Mouse (Mus musculus) embryonic stem cell, embryonic (primary cell): ENCODE data around the gene Zcchc4.

Experiments
- CTCF ChIA-PET, 4 experiments: fragments of 300-600 bp in 2 of 4; fragments of 350-600 bp in 2 of 4; sonication (Branson Sonifier 250); formaldehyde crosslinking; loops; one replicate each; lab custom pipeline; 2022; ENCODE audit warnings: inconsistent platforms in 2 of 4; lab: Charles Lee
- POLR2A ChIA-PET, 4 experiments: fragments of 300-600 bp in 2 of 4; fragments of 350-600 bp in 2 of 4; sonication (Branson Sonifier 250); formaldehyde crosslinking; loops; one replicate each; lab custom pipeline; 2022; ENCODE audit warnings: antibody characterized with exemption in 4 of 4, inconsistent platforms in 1 of 4; lab: Charles Lee

Gene Zcchc4

DNA sequence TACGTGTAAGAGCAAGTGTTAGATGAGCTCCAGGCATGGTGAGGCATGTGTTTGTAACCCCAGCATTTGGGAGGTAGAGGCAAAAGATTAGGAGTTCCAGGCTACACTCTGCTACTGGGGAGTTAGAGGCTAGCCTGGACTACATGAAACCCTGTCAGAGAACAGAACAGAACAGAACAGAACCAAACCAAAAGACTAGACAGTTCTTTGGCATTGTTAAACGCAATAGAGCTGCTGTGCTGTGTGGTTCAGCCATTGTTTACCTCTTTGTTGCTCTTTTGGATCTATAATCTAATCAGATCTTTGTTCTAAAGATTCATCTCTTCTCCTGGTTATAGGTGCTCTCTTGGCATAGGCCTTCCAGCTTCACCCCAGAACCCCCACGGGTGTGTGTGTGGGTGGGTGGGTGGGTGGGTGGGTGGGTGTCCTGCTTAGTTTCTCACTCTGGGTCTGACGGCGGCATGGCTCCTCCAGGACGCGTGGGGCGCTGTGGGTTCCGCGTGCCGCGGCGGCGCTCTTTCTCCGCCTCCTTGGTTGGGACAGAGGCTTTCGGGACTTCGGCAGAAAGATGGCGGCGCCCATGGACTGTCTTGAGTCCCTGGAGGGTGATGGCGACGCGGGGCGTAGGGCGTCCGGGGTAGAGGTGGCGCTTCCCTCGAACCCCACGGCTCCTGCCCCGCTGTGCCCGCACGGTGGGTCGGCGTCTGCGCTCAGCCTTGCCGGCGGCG is 7.5 kb downstream of the Zcchc4 start:
- ChIA-PET CTCF (interaction anchor here in 2 of 4 experiments (0.6 to 1.1 kb wide), 3 partner anchors 11 to 542 kb away, joined by 3 to 12 read pairs (median 5); no protein-coding TSS in a partner anchor), POLR2A (interaction anchor here in 3 of 4 experiments (0.5 to 2.1 kb wide), 16 partner anchors 9 to 1181 kb away, joined by 3 to 7 read pairs (median 4); partner anchors contain the start of genes Anapc4 (in 2 of the 3), Dhx15 (in 1 of the 3) and Pi4k2b (in 1 of the 3))

DNA sequence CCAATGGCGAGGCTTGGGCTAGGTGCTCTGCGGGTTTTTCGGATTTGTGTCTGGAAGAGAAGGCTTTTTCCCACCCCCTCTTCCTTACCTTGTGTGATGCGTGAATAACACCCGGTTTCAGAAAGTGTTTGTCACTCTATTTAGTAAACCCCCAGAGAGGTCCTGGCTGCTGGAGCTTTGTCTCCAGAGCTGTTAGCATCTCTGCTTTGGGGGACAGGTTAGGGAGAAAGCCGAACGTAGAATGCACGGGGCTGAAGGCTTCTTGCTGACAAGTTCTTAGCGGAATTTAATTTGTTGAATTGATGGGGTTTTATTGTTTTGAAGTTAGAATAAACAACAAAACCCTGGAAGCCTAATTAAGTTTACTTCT is 8.0 kb downstream of the Zcchc4 start:
- CTCF ChIA-PET: interaction anchor here in 2 of 4 experiments (0.9 to 1.1 kb wide), 2 partner anchors 11 to 49 kb away, joined by 3 to 5 read pairs; no protein-coding TSS in a partner anchor

DNA sequence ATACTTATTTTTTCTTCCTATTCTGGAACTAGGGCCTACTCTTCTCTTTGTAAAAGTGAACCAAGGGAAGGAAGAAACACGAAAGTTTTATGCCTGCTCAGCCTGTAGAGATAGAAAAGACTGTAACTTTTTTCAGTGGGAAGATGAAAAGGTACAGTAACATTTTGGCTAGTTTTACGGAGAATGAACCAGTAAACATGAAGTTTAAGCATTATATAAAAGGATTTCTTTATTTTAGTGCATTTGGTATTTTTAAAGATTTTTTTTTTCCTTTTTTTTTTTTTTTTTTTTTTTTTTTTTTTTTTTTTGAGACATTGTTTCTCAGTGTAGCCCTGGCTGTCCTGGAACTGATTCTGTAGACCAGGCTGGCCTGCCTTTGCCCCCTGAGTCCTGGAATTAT is 8.7 kb downstream of the Zcchc4 start:
- ChIA-PET CTCF (no interaction called here), POLR2A (interaction anchor here in 3 of 4 experiments (1.0 to 2.1 kb wide), 7 partner anchors 8 to 593 kb away, joined by 3 to 6 read pairs (median 4); partner anchors contain the start of genes Anapc4 (in 1 of the 3) and Dhx15 (in 1 of the 3))

More for the DNA sequence above, 8.0 kb downstream of the Zcchc4 start:
- POLR2A ChIA-PET: interaction anchor here (0.6 to 2.1 kb wide), 14 partner anchors 9 to 1180 kb away, joined by 3 to 7 read pairs (median 4); partner anchors contain the start of genes Anapc4 (in 2 of the 4), Dhx15 (in 1 of the 4) and Pi4k2b (in 1 of the 4)

DNA sequence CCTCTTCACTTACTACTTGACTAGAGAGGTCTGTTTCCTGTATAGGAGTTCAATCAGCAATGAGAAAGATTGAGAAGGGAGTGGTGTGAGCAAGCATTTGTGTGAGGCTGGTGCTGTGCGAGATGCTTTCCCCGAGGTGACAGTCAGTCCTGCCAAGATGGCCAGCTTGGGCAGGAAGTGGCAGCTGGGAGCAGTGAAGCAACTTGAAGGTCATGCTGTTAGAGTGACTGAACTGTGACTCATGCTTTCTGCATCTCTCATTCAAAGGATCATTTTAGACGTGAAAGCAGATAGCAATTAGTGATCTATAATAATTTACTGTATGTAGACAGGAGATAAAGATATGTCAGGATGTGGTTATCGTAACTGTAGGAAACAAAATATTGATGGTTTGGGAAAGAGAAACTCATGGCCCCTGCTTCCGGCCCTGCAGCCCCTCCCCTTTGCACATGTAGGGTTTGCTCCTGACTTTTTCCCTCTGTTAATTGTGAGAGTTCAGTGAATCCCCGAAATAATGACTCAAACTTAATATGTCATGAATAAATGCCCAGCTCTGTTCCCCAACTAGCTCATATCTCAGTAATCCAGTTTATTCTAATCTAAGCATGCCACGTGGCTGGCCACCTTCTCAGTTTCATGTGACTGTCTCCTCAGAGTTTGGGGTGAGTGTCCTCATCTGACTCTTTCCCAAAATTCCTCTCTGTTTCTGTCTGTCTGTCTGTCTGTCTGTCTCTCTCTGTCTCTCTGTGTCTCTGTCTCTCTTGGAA is 11.5 kb downstream of the Zcchc4 start:
- POLR2A ChIA-PET: interaction anchor here in 1 of 4 experiments (1.0 kb wide), 1 partner anchor 596 kb away, joined by 3 read pairs; the partner anchor contains the start of gene Dhx15
- CTCF ChIA-PET: no interaction called here

DNA sequence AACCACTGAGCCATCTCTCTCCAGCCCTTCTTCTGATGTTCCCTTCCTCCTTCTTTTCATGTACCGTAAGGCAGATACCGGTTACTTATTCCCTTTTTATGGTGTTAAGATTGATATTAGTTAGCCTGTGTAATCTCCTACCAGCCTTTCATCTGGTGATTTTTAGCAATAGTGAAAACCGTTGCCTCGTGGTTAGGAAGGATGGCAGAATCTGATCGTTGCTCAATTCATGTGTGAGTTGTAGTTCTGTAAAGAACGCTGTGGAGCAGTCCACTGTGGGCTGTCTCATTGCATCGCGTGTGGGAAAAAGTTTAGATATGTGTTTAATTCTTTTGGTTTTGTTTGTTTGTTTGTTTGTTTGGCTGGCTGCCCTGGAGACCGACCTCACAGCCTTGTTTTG is 18.0 kb downstream of the Zcchc4 start:
- ChIA-PET POLR2A (interaction anchor here in 2 of 4 experiments (0.6 to 1.7 kb wide), 7 partner anchors 10 to 808 kb away, joined by 3 to 6 read pairs (median 5); partner anchors contain the start of gene Anapc4 (in 1 of the 2)), CTCF (interaction anchor here in 1 of 4 experiments (1.1 kb wide), 1 partner anchor 10 kb away, joined by 3 read pairs; no protein-coding TSS in a partner anchor)

DNA sequence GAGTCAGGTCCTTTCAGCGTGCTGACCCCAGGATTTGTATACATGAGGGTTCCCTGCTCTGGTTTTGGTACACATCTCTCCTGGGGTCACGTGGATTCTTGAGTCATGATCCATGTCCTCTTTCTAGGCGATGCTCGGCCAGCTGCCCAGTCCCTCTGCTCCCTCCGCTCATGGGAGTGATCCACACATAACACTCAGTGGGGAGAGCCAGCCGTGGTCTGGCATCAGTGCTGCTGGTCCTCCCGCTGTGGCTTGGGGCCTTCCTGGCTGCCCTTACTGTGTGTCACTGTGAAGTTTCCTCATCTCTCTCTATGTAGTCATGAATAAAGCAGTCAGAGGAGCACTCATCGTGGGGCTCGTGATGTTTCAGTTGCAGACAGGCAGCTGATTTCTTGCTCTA is 18.9 kb downstream of the Zcchc4 start:
- CTCF ChIA-PET: interaction anchor here in 1 of 4 experiments (1.1 kb wide), 1 partner anchor 11 kb away, joined by 3 read pairs; no protein-coding TSS in a partner anchor

DNA sequence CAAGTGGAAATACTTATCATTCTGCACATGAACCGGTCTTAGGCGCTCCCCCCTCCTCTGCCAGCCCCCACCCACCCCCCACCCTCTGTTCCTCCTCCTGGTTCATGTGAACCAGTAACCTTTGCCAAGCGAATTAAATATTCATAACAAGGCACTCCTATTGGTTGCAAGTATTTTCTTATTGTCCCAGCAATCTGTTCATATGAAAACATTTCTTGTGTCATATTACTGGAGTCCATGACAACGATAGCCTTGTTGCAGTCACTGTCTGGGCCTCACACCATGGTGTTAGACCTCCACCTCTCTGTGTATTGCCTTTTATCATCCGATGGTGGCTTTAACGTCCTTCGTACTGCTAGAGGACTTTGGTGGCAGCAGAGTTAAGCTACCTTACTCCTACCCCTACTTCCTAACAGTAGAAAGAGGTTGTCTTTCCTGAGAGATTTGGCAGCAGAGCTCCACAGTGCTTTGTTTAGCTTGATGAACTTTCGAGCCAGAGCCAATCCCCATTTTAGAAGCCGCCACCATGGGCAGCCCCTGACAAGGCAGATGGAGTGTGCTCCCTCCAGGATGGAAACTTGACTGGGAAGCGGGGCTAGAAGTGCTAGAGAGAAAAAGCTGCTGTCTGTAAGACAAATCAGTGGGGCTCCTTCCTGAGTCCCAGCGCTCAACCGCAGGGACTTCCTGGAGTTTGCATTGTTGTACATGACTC is 24.2 kb downstream of the Zcchc4 start:
- CTCF ChIA-PET: no interaction called here

More for the DNA sequence above, 18.9 kb downstream of the Zcchc4 start:
- POLR2A ChIA-PET: interaction anchor here in 2 of 4 experiments (0.6 to 1.7 kb wide), 7 partner anchors 11 to 420 kb away, joined by 3 to 6 read pairs (median 5); partner anchors contain the start of gene Sel1l3 (in 1 of the 2)

DNA sequence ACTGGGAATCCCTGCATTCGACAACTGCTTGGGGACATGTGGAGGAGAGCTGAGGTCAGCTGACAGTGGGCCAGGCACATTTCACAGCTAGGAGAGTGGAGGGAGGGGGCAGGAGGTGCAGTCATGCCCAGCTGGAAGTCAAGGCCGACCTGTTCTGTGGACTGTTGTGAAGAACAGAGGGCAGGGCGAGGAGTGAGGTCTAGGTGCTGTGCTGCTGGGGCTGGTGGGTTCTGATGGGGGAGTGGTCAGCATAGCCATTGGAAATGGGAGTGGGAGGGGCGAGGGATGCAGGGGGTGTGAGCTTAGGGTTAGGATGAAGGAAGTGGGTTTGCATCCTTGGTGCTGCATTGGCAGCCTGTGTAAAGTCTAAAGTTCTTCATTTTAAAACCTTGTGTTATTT is 30.6 kb downstream of the Zcchc4 start:
- POLR2A ChIA-PET: interaction anchor here in 2 of 4 experiments (0.5 to 1.5 kb wide), 6 partner anchors 12 to 28 kb away, joined by 3 to 4 read pairs (median 3); partner anchors contain the start of gene Anapc4 (in 1 of the 2)
- CTCF ChIA-PET: interaction anchor here in 1 of 4 experiments (0.6 to 1.2 kb wide), 2 partner anchors 16 to 1303 kb away, joined by 3 to 5 read pairs; no protein-coding TSS in a partner anchor

More for the DNA sequence above, 24.2 kb downstream of the Zcchc4 start:
- POLR2A ChIA-PET: interaction anchor here in 1 of 4 experiments (0.6 to 2.1 kb wide), 3 partner anchors 10 to 482 kb away, joined by 3 to 4 read pairs (median 3); no protein-coding TSS in a partner anchor

DNA sequence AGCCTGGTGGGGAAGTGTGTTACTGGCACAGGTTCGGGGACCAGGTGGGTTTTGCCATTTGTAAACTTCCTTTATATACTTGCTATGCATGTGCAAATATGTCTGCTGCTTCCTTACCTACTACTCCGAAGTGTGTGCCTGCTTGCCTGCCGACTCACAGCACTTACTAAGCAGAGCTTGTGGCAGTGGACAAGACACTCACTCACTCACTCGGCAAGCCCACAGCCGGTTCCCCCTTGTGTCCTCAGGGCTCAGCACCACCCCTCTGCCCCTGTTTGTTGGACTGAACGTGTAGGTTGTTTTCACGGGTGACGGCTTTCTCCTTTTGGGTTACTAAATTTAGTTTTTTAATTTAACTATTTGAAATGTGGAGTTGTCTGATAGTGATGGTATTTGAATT is 31.1 kb downstream of the Zcchc4 start:
- ChIA-PET POLR2A (interaction anchor here in 2 of 4 experiments (0.5 to 1.1 kb wide), 3 partner anchors 15 to 23 kb away, joined by 3 read pairs; no protein-coding TSS in a partner anchor), CTCF (interaction anchor here in 1 of 4 experiments (0.6 to 1.2 kb wide), 2 partner anchors 15 to 1304 kb away, joined by 3 to 5 read pairs; no protein-coding TSS in a partner anchor)

DNA sequence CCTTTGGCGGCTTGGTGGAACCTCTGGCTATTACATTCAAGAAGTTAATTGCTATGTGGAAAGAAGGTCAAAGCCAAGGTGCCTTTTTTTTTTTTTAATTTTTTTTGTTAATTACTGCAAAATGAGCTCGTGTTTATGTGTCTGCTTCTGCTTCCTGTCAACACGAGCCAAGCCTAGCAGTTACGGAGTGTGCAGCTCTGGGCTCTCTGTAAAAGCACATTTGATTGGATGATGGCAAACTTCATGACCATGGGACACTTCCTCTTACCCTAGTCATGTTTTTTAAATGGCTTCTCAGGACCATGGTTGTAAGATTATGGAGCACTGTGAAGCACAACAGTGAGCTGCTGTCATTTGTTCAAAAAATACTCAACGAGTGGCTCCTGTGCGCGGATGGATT is 31.8 kb downstream of the Zcchc4 start:
- ChIA-PET POLR2A (interaction anchor here in 1 of 4 experiments (0.6 kb wide), 1 partner anchor 28 kb away, joined by 3 read pairs; no protein-coding TSS in a partner anchor), CTCF (interaction anchor here in 1 of 4 experiments (0.6 to 1.2 kb wide), 3 partner anchors 15 to 618 kb away, joined by 3 to 4 read pairs (median 3); no protein-coding TSS in a partner anchor)

DNA sequence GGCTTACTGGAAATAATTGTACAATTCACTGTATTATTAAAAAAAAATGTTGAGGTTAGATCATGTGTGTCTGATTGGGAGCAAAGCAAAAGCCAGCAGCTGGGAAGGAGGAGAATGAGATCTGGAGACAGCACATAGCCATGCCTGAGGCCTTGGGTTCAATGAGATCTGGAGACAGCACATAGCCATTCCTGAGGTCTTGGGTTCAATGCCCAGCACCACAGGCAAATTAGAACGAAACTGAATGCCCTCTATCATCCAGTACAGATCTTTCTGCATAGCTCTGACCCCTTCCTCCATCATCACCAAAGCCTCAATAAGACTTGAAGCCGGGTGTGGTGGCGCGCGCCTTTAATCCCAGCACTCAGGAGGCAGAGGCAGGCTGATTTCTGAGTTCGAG is 35.2 kb downstream of the Zcchc4 start:
- POLR2A ChIA-PET: interaction anchor here in 2 of 4 experiments (0.6 to 1.3 kb wide), 4 partner anchors 10 to 194 kb away, joined by 3 to 4 read pairs (median 3); no protein-coding TSS in a partner anchor
- CTCF ChIA-PET: interaction anchor here in 1 of 4 experiments (0.5 kb wide), 1 partner anchor 11 kb away, joined by 3 read pairs; no protein-coding TSS in a partner anchor

DNA sequence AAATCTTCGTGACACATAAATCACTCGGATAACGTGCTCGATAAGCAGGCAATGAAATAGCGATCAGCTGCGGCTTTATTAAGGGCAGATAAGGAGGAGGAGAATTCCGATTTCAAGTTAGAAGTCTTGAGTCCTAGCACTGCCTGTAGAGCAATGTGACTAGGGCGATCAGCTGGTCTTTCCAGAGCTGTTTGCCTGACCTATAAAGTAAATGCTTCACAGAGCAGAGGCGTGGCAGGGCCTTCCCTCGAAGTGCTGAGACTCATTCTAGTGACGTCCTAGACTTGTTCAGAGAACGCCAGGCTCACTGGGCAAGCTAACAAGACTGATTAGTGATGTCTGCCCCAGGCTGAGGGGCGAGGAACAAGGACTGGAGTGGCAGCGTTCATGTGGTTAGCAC is 35.8 kb downstream of the Zcchc4 start:
- ChIA-PET CTCF (interaction anchor here in 2 of 4 experiments (0.5 to 1.2 kb wide), 2 partner anchors 10 to 70 kb away, joined by 3 read pairs; partner anchors contain the start of gene Pi4k2b (in 1 of the 2)), POLR2A (interaction anchor here in 2 of 4 experiments (0.7 to 1.3 kb wide), 3 partner anchors 9 to 34 kb away, joined by 3 to 4 read pairs (median 3); no protein-coding TSS in a partner anchor)

DNA sequence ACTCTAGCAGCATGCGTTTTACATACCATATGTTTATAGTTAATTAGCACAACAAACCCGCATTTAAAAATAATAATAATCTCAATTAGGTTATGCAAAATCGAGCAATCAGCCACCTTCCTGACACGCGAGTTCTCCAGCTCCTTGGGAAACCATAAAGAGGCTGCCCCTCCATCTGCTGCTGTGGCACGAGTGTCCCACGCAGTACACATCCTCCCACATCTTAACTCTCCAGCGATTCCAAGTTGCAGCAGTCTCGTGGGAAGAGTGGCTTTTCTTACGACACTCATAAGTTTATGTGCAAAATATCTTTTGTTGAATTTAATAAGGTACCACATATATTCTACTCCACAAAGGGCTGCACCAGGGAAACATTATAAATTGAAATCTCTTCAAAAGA is 37.2 kb downstream of the Zcchc4 start:
- ChIA-PET POLR2A (interaction anchor here in 1 of 4 experiments (0.7 kb wide), 1 partner anchor 21 kb away, joined by 3 read pairs; the partner anchor contains the start of gene Anapc4), CTCF (interaction anchor here in 1 of 4 experiments (0.8 kb wide), 1 partner anchor 9 kb away, joined by 3 read pairs; no protein-coding TSS in a partner anchor)

DNA sequence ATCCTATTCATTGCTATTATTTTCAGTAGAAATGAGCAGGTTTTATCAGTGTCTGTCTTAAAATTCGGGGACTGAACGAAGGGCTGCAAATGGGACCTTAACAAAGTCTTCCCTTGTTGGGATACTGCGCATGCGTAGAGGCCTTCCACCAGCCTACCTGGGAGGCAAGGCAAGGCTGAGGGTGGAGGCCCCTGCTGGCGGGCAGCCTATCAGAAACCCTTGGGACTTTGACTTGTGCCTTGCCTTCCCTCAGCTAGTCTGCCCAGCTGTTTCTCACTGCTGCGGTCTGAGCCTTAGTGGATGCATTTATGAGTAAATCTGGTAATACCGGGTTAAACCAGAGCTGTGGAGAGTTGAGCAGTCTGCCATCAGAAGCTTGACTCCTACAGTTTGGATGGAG is 38.1 kb downstream of the Zcchc4 start:
- ChIA-PET POLR2A (interaction anchor here in 1 of 4 experiments (1.3 kb wide), 1 partner anchor 21 kb away, joined by 5 read pairs; the partner anchor contains the start of gene Anapc4), CTCF (interaction anchor here in 3 of 4 experiments (0.6 to 0.9 kb wide), 3 partner anchors 8 kb away, joined by 3 to 4 read pairs (median 3); no protein-coding TSS in a partner anchor)

DNA sequence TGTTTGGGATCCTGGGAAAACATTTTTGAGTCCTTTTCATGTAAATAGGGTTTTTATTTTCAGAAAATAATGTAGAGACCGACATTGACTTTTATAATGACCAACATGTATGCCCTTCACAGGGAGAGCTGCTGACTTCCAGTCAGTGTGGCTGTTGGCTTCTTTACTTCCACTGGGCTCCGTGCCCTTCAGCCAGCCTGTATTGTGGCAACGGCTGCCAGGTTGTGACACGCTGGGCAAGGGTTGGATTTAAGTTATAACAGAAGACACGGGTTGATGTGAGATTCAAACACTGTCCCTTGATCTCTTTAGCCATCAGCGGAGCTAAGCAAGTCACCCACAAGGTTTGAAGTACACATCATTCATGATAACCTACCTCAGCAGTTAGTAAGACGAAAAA is 43.5 kb downstream of the Zcchc4 start:
- CTCF ChIA-PET: no interaction called here
- POLR2A ChIA-PET: interaction anchor here in 2 of 4 experiments (0.7 to 1.8 kb wide), 4 partner anchors 13 to 172 kb away, joined by 3 to 4 read pairs (median 3); partner anchors contain the start of gene Anapc4 (in 1 of the 2)

DNA sequence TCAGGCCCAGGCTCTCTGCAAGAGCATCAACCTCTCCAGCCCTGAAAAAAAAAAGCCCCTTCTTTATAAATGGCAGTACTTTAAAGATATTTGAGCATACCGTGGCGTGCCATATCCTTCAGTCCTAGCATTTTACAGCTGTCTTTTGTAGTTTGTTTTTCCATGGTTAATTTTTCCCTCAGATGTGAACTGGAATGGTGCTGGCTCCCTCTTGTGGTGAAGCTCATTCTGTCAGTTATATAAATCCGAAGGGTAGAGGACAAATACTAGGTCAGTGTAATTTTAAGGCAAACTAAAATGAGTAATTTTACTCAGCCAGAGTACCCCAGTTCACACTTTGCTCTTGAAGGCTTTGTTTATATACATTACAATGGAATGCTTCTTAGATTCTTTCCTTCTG is 46.5 kb downstream of the Zcchc4 start:
- CTCF ChIA-PET: interaction anchor here (0.6 to 1.9 kb wide), 25 partner anchors 8 to 1009 kb away, joined by 3 to 13 read pairs (median 3); partner anchors contain the start of gene Anapc4 (in 4 of the 4)
- POLR2A ChIA-PET: interaction anchor here in 2 of 4 experiments (0.6 to 1.5 kb wide), 7 partner anchors 11 to 298 kb away, joined by 3 to 7 read pairs (median 3); partner anchors contain the start of gene Anapc4 (in 2 of the 2)
